Mouse (Mus musculus) activated CD4-positive, CD25-positive, alpha-beta regulatory T cell, adult 9 weeks (primary cell): ENCODE data around the gene Plpp6. TPM values are rescaled to one million over a fixed set of nuclear protein-coding genes. Genes with fewer than 3 reads are reported as not detected.

Source experiments
- polyA plus RNA-seq: library from polyadenylated mRNA; unstranded; fragments of 100-300 nt; shearing (Covaris generic); gene quantifications from one replicate; pipeline ENCODE4 v1.2.1, GENCODE M21; 2017

Plpp6 gene
- 0.84 TPM for polyA plus RNA-seq

GRCm38 (mm10) chr19:28963842-28964551 lies at the start of gene Plpp6:
Gene Plpp6, plus strand, starts transcription at chr19:28963953.

GRCm38 (mm10) chr19:28967652-28968051 lies 3.9 kb downstream of the Plpp6 start, which contains the start of gene 4430402I18Rik:
Gene 4430402I18Rik, minus strand, starts transcription at chr19:28967800.

DNA sequence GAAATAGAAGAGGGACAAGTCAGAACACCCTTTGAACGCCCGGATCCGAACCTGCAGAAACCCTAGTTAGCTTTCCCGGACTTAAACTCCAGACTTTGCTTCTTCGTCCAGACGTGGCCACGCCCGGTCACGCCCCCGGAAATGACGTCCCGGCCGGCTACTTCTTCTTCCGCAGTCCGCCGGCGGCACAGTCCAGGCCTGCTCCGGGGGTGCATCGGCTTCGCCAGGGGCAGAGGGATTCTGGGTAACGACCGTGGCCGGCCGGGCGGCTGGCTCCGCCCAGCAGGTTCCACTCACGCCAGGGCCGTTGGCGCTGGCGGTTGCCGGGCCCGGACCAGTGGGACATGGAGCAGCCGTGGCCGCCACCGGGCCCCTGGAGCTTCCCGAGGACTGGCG lies 26.4 kb downstream of the Plpp6 start, which contains the start of gene Cdc37l1:
Gene Cdc37l1, plus strand, starts transcription at position 159 of the 396 bp plus-strand sequence.

Other genes starting within 250 kb of the Plpp6 start
- gene Slc1a1, start 128.9 kb upstream of the Plpp6 start, polyA plus RNA-seq = 0.34 TPM
- not detected for gene 4430402I18Rik, start 3.8 kb downstream of the Plpp6 start, polyA plus RNA-seq
- gene Cdc37l1, start 26.4 kb downstream of the Plpp6 start, polyA plus RNA-seq = 41.9 TPM
- 19.9 TPM for gene Ak3, start 84.0 kb downstream of the Plpp6 start, polyA plus RNA-seq
- 55.5 TPM for gene Rcl1, start 137.4 kb downstream of the Plpp6 start, polyA plus RNA-seq